Mouse (Mus musculus) embryonic facial prominence, embryonic 14.5 days (tissue): ENCODE results near the gene Cd36. TPM values are rescaled to one million over a fixed set of nuclear protein-coding genes. Genes with fewer than 3 reads are reported as not detected.
"Not testable (repeated sequence)": the region's sequence is repeated elsewhere in the genome, so short reads cannot be mapped to it uniquely, and the experiment has no call there.

Experiments used
- ATAC-seq: fragments of 200-750 bp; cut with Nextera tagmentation; 2 replicates; pipeline ENCODE4 v1.8.0; 2017; ENCODE audit warnings: low read depth, moderate number of reproducible peaks, moderate TSS enrichment
- DNase-seq: peaks from one replicate; pipeline ENCODE4 v3.0.0-alpha.2; 2015; ENCODE audit warnings: low spot score
- H3K27ac ChIP-seq: fragments of 300-500 bp; sonication (generic); replicated peaks from 2 replicates; pipeline ENCODE4 v1.5.1; 2014; ENCODE audit warnings: low read depth, mild to moderate bottlenecking, low read length, moderate library complexity
- H3K27me3 ChIP-seq: fragments of 300-500 bp; sonication (generic); replicated peaks from 2 replicates; pipeline ENCODE4 v1.6.1; 2014; ENCODE audit warnings: low read length; ENCODE audit not compliant: control insufficient read depth, insufficient read depth
- H3K36me3 ChIP-seq: fragments of 300-500 bp; sonication (generic); 2 replicates; pipeline ENCODE4 v1.6.1; 2014; ENCODE audit warnings: low read length, mixed read lengths; ENCODE audit not compliant: control insufficient read depth, insufficient read depth
- H3K4me1 ChIP-seq: fragments of 300-500 bp; sonication (generic); 2 replicates; pipeline ENCODE4 v1.6.1; 2014; ENCODE audit warnings: antibody characterized with exemption, low read length; ENCODE audit not compliant: control insufficient read depth, insufficient read depth
- H3K4me2 ChIP-seq: fragments of 300-500 bp; sonication (generic); 2 replicates; pipeline ENCODE4 v1.6.1; 2014; ENCODE audit warnings: low read depth, mild to moderate bottlenecking, low read length, moderate library complexity, mixed read lengths
- H3K4me3 ChIP-seq: fragments of 300-500 bp; sonication (generic); 2 replicates; pipeline ENCODE4 v1.5.1; 2014; ENCODE audit warnings: low read depth, mild to moderate bottlenecking, low read length
- H3K9ac ChIP-seq: fragments of 300-500 bp; sonication (generic); 2 replicates; pipeline ENCODE4 v1.6.1; 2014; ENCODE audit warnings: low read depth, mild to moderate bottlenecking, low read length, moderate library complexity, mixed read lengths
- H3K9me3 ChIP-seq: fragments of 300-500 bp; sonication (generic); 2 replicates; pipeline ENCODE4 v1.6.1; 2016; ENCODE audit warnings: low read length; ENCODE audit not compliant: control insufficient read depth
- WGBS: fragments of 180-500 bp; shearing (Covaris S2); extraction: QIAGEN DNeasy Blood & Tissue Kit; methylation state at CpG from one replicate; pipeline ENCODE4 v1.1.7; 2014; 5-methylcytosine and 5-hydroxymethylcytosine counted together
- polyA plus RNA-seq: library from polyadenylated mRNA; unstranded; fragments of >200 nt; fragmentation: Nextera tagmentation; extraction: Ambion mirVana; gene quantifications from 2 replicates; pipeline ENCODE4 v1.2.1, GENCODE M21; 2014

The Cd36 gene
- polyA plus RNA-seq, 1 experiment from 2014 or later, result 49.6 TPM

DNA sequence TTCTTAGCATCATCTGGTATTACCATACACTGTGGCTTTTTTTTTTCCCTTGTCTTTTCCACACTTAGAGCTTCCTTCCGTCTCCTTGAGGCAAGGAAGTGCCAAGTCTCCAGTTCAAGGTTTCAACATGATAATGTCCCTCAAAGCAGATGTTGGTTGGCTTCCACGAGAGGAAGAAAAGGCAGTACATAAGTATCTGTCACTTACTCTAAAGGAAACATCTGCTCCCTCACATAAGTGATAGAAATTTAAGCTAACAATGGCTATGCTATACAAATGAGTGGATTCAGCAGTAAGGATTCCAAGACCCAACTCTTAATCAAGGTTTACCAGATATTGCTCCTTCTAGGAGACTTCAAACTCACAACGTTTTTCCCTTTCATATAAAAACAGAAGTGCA is 10.3 kb upstream of the Cd36 start:
- DNase-seq (no peak), ATAC-seq (no peak)
- H3K4me2 ChIP-seq, result no peak overlapping the region
- no peaks in the 10 kb centered on the region for H3K36me3 ChIP-seq
- no peaks in the 10 kb centered on the region for H3K4me1 ChIP-seq
- H3K27ac ChIP-seq, result no peak overlapping the region
- no peak overlapping the region for H3K9ac ChIP-seq
- WGBS, result 59% methylated on average over 3 of the region's 3 CpGs
- no peak overlapping the region for H3K4me3 ChIP-seq
- no peaks in the 10 kb centered on the region for H3K9me3 ChIP-seq
- H3K27me3 ChIP-seq, result no peaks in the 10 kb centered on the region

DNA sequence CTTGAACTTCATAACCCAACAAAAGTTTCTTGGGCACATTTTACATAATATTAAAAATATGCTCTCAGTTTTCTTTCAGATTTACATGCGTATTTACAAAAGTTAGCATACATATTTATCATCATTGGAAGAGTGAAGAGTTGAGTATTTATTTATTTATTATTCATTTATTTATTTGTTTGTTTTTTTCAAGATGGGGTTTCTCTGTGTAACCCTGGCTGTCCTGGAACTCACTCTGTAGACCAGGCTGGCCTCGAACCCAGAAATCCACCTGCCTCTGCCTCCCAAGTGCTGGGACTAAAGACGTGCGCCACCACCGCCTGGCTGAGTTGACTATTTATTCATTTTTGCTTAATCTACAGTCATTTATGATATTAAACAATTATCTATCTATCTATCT is 9.0 kb upstream of the Cd36 start:
- not testable (repeated sequence) for H3K4me3 ChIP-seq, H3K9ac ChIP-seq, H3K4me2 ChIP-seq, ATAC-seq, H3K36me3 ChIP-seq, H3K27ac ChIP-seq, DNase-seq, H3K27me3 ChIP-seq, H3K4me1 ChIP-seq, H3K9me3 ChIP-seq
- 92% methylated on average over 5 of the region's 5 CpGs for WGBS

GRCm38 (mm10) chr5:17893577-17894172 is 5.1 kb upstream of the Cd36 start:
- Histone ChIP-seq H3K36me3 (no peaks in the 10 kb centered on the region), H3K4me2 (no peak overlapping the region), H3K9ac (no peak overlapping the region), H3K27ac (no peak overlapping the region), H3K9me3 (no peaks in the 10 kb centered on the region), H3K4me1 (no peaks in the 10 kb centered on the region), H3K27me3 (no peaks in the 10 kb centered on the region), H3K4me3 (no peak overlapping the region)
- WGBS, result 53% methylated on average over 2 of the region's 2 CpGs
- no peak for ATAC-seq
- no peak for DNase-seq

DNA sequence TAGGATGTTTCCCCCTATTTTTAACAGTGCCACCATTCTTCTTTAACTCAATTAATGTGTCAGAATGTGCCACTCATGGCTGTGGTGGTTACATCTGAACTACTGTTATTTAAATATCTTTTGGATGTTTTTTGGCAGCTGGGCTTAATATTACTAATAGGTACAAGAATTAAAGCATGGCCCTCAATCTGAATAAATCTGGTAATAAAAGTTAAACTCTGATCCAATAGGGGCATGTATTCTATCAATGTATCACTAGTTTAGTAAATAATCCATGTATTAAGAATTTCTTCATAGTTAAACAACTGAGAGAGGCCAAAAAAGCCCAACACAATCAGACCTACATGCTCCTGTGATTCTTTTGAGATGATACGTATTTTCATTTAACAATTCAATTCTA is 690 bp upstream of the Cd36 start:
- H3K9ac ChIP-seq, result no peak overlapping the region
- no peaks in the 10 kb centered on the region for H3K36me3 ChIP-seq
- no peaks in the 10 kb centered on the region for H3K9me3 ChIP-seq
- 76% methylated on average over 1 of the region's 1 CpGs for WGBS
- H3K4me1 ChIP-seq, result no peaks in the 10 kb centered on the region
- DNase-seq (no peak), ATAC-seq (no peak)
- no peak overlapping the region for H3K27ac ChIP-seq
- H3K4me2 ChIP-seq, result no peak overlapping the region
- H3K27me3 ChIP-seq, result no peaks in the 10 kb centered on the region
- H3K4me3 ChIP-seq, result no peak overlapping the region

GRCm38 (mm10) chr5:17886377-17886776 is 2.2 kb downstream of the Cd36 start:
- no peak overlapping the region for H3K27ac ChIP-seq
- 76% methylated on average over 3 of the region's 3 CpGs for WGBS
- ATAC-seq (no peak), DNase-seq (no peak)
- no peak overlapping the region for H3K4me3 ChIP-seq
- H3K27me3 ChIP-seq, result no peaks in the 10 kb centered on the region
- no peaks in the 10 kb centered on the region for H3K36me3 ChIP-seq
- no peak overlapping the region for H3K9ac ChIP-seq
- H3K4me1 ChIP-seq, result no peaks in the 10 kb centered on the region
- H3K9me3 ChIP-seq, result no peaks in the 10 kb centered on the region
- no peak overlapping the region for H3K4me2 ChIP-seq

- no peak overlapping the region for H3K27ac ChIP-seq
- H3K4me1 ChIP-seq, result no peaks in the 10 kb centered on the region
- no peaks in the 10 kb centered on the region for H3K36me3 ChIP-seq
- H3K4me2 ChIP-seq, result no peak overlapping the region
- H3K9ac ChIP-seq, result no peak overlapping the region
- H3K27me3 ChIP-seq, result no peaks in the 10 kb centered on the region
- no peak overlapping the region for H3K4me3 ChIP-seq
- 73% methylated on average over 3 of the region's 3 CpGs for WGBS
- no peaks in the 10 kb centered on the region for H3K9me3 ChIP-seq
- ATAC-seq (no peak), DNase-seq (no peak)
Observed at GRCm38 (mm10) chr5:17883357-17883875, 5.2 kb downstream of the Cd36 start.

DNA sequence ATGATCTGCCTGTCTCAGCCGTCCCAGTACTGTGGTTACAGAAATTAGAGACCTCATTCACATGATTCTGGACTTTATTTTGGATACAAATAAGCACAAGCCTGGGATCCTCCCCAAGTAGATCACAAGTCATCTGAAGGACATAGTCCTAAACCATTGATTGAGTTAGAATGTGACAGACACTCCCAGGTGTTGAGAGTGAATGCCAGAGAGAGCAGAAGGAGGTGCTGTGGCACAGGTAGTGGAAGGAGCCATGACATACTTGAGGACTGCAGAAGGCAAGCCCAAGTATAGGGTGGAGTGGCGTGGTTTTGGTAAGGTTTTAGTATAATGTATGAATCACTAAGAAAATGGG is 7.1 kb downstream of the Cd36 start:
- ATAC-seq (no peak), DNase-seq (no peak)
- H3K36me3 ChIP-seq, result no peaks in the 10 kb centered on the region
- no peak overlapping the region for H3K9ac ChIP-seq
- no peaks in the 10 kb centered on the region for H3K27me3 ChIP-seq
- WGBS, result 80% methylated on average over 2 of the region's 2 CpGs
- H3K9me3 ChIP-seq, result no peaks in the 10 kb centered on the region
- H3K4me1 ChIP-seq, result no peaks in the 10 kb centered on the region
- no peak overlapping the region for H3K4me2 ChIP-seq
- no peak overlapping the region for H3K4me3 ChIP-seq
- H3K27ac ChIP-seq, result no peak overlapping the region

DNA sequence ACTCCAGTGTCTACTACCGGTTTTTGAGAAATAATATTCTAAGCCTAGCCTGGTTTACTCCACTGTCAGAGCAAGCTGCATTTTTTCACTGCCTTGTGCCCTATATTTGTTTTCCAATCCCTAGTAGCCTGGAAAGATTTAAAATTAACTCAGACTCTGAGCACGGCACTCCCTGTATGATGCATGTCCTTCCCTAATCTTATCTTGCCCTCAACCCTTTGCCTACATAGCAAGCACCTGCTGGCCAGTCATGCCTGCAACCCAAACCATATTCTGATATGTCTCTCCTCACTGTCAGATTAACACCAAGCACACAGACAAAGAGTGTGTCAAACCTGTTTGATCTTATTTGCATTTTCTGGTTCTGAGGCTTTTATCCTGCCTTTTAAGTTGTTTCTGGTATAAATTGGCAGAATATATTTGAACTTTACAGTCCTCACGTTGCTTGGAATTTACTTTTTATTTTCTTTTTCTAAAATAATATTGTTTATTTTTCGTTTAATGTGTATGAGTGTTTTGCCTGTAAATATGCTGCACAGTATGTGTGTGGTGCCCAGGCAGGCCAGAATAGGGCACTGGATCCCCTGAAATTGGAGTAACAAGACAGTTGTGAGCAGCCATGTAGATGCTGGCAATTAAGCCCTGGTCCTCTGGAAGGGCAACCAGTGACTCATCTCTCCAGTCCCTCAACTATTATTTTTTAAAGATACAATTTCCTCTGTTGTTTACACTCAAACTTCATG is 7.6 kb downstream of the Cd36 start:
- no peak overlapping the region for H3K27ac ChIP-seq
- H3K9me3 ChIP-seq, result no peaks in the 10 kb centered on the region
- H3K4me2 ChIP-seq, result no peak overlapping the region
- H3K9ac ChIP-seq, result no peak overlapping the region
- no peak for ATAC-seq
- H3K27me3 ChIP-seq, result no peaks in the 10 kb centered on the region
- 73% methylated on average over 4 of the region's 4 CpGs for WGBS
- H3K4me3 ChIP-seq, result no peak overlapping the region
- DNase-seq, result no peak
- H3K36me3 ChIP-seq, result no peaks in the 10 kb centered on the region
- no peaks in the 10 kb centered on the region for H3K4me1 ChIP-seq

- no peak overlapping the region for H3K27ac ChIP-seq
- no peaks in the 10 kb centered on the region for H3K9me3 ChIP-seq
- no peak for ATAC-seq
- DNase-seq, result no peak
- H3K27me3 ChIP-seq, result no peaks in the 10 kb centered on the region
- H3K4me1 ChIP-seq, result no peaks in the 10 kb centered on the region
- H3K36me3 ChIP-seq, result no peaks in the 10 kb centered on the region
- no peak overlapping the region for H3K4me2 ChIP-seq
- no peak overlapping the region for H3K4me3 ChIP-seq
- WGBS, result 76% methylated on average over 1 of the region's 1 CpGs
- H3K9ac ChIP-seq, result no peak overlapping the region
Observed at GRCm38 (mm10) chr5:17879924-17880323, 8.7 kb downstream of the Cd36 start.
